Mouse (Mus musculus) stomach, embryonic 14.5 days (tissue): Measurements from ENCODE around the gene Sgca. TPM values are rescaled to one million over a fixed set of nuclear protein-coding genes. Genes with fewer than 3 reads are reported as not detected.

Experiments
- ATAC-seq: fragments of 200-750 bp; cut with Nextera tagmentation; 2 replicates; pipeline ENCODE4 v1.8.0; 2017; ENCODE audit warnings: low read depth, moderate TSS enrichment; ENCODE audit not compliant: insufficient number of reproducible peaks, insufficient read depth, low FRiP score
- H3K27ac ChIP-seq: fragments of 300-500 bp; sonication (generic); 2 replicates; pipeline ENCODE4 v1.5.1; 2014; ENCODE audit warnings: mild to moderate bottlenecking, low read length, moderate library complexity, mixed read lengths
- H3K27me3 ChIP-seq: fragments of 300-500 bp; sonication (generic); 2 replicates; pipeline ENCODE4 v1.6.1; 2014; ENCODE audit warnings: low read length, control low read depth, mixed read lengths; ENCODE audit not compliant: control insufficient read depth, insufficient read depth
- H3K36me3 ChIP-seq: fragments of 300-500 bp; sonication (generic); 2 replicates; pipeline ENCODE4 v1.6.1; 2014; ENCODE audit warnings: mild to moderate bottlenecking, control low read depth, low read length, moderate library complexity, mixed read lengths; ENCODE audit not compliant: control insufficient read depth, insufficient read depth
- H3K4me1 ChIP-seq: fragments of 300-500 bp; sonication (generic); 2 replicates; pipeline ENCODE4 v1.6.1; 2014; ENCODE audit warnings: low read length, control low read depth, mixed read lengths; ENCODE audit not compliant: control insufficient read depth, insufficient read depth
- H3K4me2 ChIP-seq: fragments of 300-500 bp; sonication (generic); replicated peaks from 2 replicates; pipeline ENCODE4 v1.6.1; 2014; ENCODE audit warnings: low read depth, low read length, control low read depth
- H3K4me3 ChIP-seq: fragments of 300-500 bp; sonication (generic); 2 replicates; pipeline ENCODE4 v1.5.1; 2014; ENCODE audit warnings: low read depth, low read length, control low read depth
- H3K9ac ChIP-seq: fragments of 300-500 bp; sonication (generic); replicated peaks from 2 replicates; pipeline ENCODE4 v1.6.1; 2014; ENCODE audit warnings: low read depth, mild to moderate bottlenecking, control low read depth, low read length, moderate library complexity, mixed read lengths
- H3K9me3 ChIP-seq: fragments of 300-500 bp; sonication (generic); 2 replicates; pipeline ENCODE4 v1.6.1; 2016; ENCODE audit warnings: low read depth, low read length, control low read depth; ENCODE audit not compliant: control insufficient read depth
- WGBS: fragments of 180-500 bp; shearing (Covaris S2); extraction: QIAGEN DNeasy Blood & Tissue Kit; methylation state at CpG from one replicate; pipeline ENCODE4 v1.1.7; 2014; 5-methylcytosine and 5-hydroxymethylcytosine counted together
- polyA plus RNA-seq: library from polyadenylated mRNA; unstranded; fragments of >200 nt; fragmentation: Nextera tagmentation; extraction: Ambion mirVana; gene quantifications from 2 replicates; pipeline ENCODE4 v1.2.1, GENCODE M21; 2014

The Sgca gene
- polyA plus RNA-seq, 1 experiment from 2014 or later, result 0.30 TPM

GRCm38 (mm10) chr11:94991641-94992479 is 15.7 kb upstream of the Sgca start:
- Histone ChIP-seq H3K9ac (peak overlapping the region; percentile 87), H3K4me3 (peak overlapping the region; percentile 74), H3K36me3 (peaks cover 9% of the 10 kb centered on the region), H3K27ac (peak overlapping the region; percentile 86), H3K27me3 (no peaks in the 10 kb centered on the region), H3K4me2 (peak overlapping the region; percentile 75), H3K9me3 (no peaks in the 10 kb centered on the region), H3K4me1 (peaks cover 58% of the 10 kb centered on the region)
- whole genome bisulfite sequencing, result under 1% methylated on average over 96 of the region's 99 CpGs
- no peak for ATAC-seq

- H3K4me1 ChIP-seq, result peaks cover 58% of the 10 kb centered on the region
- ATAC-seq, result peak; percentile 74
- under 1% methylated on average over 61 of the region's 69 CpGs for WGBS
Measured at GRCm38 (mm10) chr11:94990749-94991577, 14.8 kb upstream of the Sgca start, which contains the start of gene Ppp1r9b. Gene Ppp1r9b, plus strand, starts transcription at chr11:94991035.

GRCm38 (mm10) chr11:94990102-94990748 is 14.1 kb upstream of the Sgca start:
- Histone ChIP-seq H3K4me1 (peaks cover 57% of the 10 kb centered on the region), H3K27me3 (no peaks in the 10 kb centered on the region), H3K9me3 (no peaks in the 10 kb centered on the region), H3K36me3 (no peaks in the 10 kb centered on the region), H3K4me2 (peak overlapping the region; percentile 75), H3K4me3 (peak overlapping the region; percentile 74), H3K27ac (peak overlapping the region; percentile 86), H3K9ac (0 out of 2 replicates have a peak overlapping the region, but pooled peaks have one; percentile 2)
- ATAC-seq, result no peak
- WGBS, result 40% methylated on average over 6 of the region's 6 CpGs

More at GRCm38 (mm10) chr11:94990749-94991577, 14.8 kb upstream of the Sgca start, which contains the start of gene Ppp1r9b:
- H3K9me3 ChIP-seq, result no peaks in the 10 kb centered on the region
- H3K4me3 ChIP-seq, result peak within 1 kb of the TSS; percentile 74
- peak within 1 kb of the TSS; percentile 86 for H3K27ac ChIP-seq
- no peaks in the 10 kb centered on the region for H3K36me3 ChIP-seq
- H3K27me3 ChIP-seq, result no peaks in the 10 kb centered on the region
- H3K9ac ChIP-seq, result peak within 1 kb of the TSS; percentile 87
- peak within 1 kb of the TSS; percentile 75 for H3K4me2 ChIP-seq

GRCm38 (mm10) chr11:94989562-94990017 is 13.5 kb upstream of the Sgca start:
- Histone ChIP-seq H3K36me3 (no peaks in the 10 kb centered on the region), H3K4me3 (peak overlapping the region; percentile 43), H3K4me1 (peaks cover 51% of the 10 kb centered on the region), H3K9ac (peak overlapping the region; percentile 45), H3K9me3 (no peaks in the 10 kb centered on the region), H3K27me3 (no peaks in the 10 kb centered on the region), H3K27ac (peak overlapping the region; percentile 89), H3K4me2 (peak overlapping the region; percentile 75)
- 2% methylated on average over 12 of the region's 12 CpGs for WGBS
- peak; percentile 67 for ATAC-seq

GRCm38 (mm10) chr11:94988780-94989561 is 12.8 kb upstream of the Sgca start:
- Histone ChIP-seq H3K27me3 (no peaks in the 10 kb centered on the region), H3K9ac (peak overlapping the region; percentile 45), H3K27ac (peak overlapping the region; percentile 89), H3K4me1 (peaks cover 45% of the 10 kb centered on the region), H3K9me3 (no peaks in the 10 kb centered on the region), H3K36me3 (no peaks in the 10 kb centered on the region), H3K4me3 (peak overlapping the region; percentile 43), H3K4me2 (peak overlapping the region; percentile 75)
- no peak for ATAC-seq
- 16% methylated on average over 10 of the region's 10 CpGs for WGBS

GRCm38 (mm10) chr11:94987851-94988250 is 11.7 kb upstream of the Sgca start:
- Histone ChIP-seq H3K9me3 (no peaks in the 10 kb centered on the region), H3K4me3 (no peak overlapping the region), H3K36me3 (no peaks in the 10 kb centered on the region), H3K4me1 (peaks cover 33% of the 10 kb centered on the region), H3K9ac (no peak overlapping the region), H3K27ac (no peak overlapping the region), H3K27me3 (no peaks in the 10 kb centered on the region), H3K4me2 (no peak overlapping the region)
- ATAC-seq, result no peak
- WGBS, result 76% methylated on average over 8 of the region's 8 CpGs

- ATAC-seq, result no peak
- Histone ChIP-seq H3K9ac (no peak overlapping the region), H3K27ac (no peak overlapping the region), H3K4me1 (peaks cover 28% of the 10 kb centered on the region), H3K9me3 (no peaks in the 10 kb centered on the region), H3K36me3 (no peaks in the 10 kb centered on the region), H3K27me3 (no peaks in the 10 kb centered on the region), H3K4me2 (no peak overlapping the region), H3K4me3 (no peak overlapping the region)
- 45% methylated on average over 6 of the region's 6 CpGs for WGBS
Measured at GRCm38 (mm10) chr11:94987341-94987740, 11.2 kb upstream of the Sgca start.
